Mouse (Mus musculus) brown adipose tissue, adult 24 weeks (tissue): ENCODE results near the gene Csk. TPM values are rescaled to one million over a fixed set of nuclear protein-coding genes. Genes with fewer than 3 reads are reported as not detected.

Source experiments
- H3K27ac ChIP-seq: fragments of 200-500 bp; replicated peaks from 2 replicates; pipeline ENCODE4 v1.5.1; 2012; ENCODE audit warnings: low read depth, mild to moderate bottlenecking, low read length
- H3K4me1 ChIP-seq: fragments of 200-500 bp; 2 replicates; pipeline ENCODE4 v1.6.1; 2012; ENCODE audit warnings: low read length, mixed read lengths; ENCODE audit not compliant: control insufficient read depth, insufficient read depth, insufficient read length
- H3K4me3 ChIP-seq: fragments of 200-500 bp; 2 replicates; pipeline ENCODE4 v1.5.1; 2012; ENCODE audit warnings: low read depth, mild to moderate bottlenecking, low read length, moderate library complexity; ENCODE audit not compliant: insufficient read depth
- polyA plus RNA-seq: library from polyadenylated mRNA; stranded (reverse); fragments of >200 nt; gene quantifications from 2 replicates; pipeline ENCODE4 v1.2.4, GENCODE M21; 2012; ENCODE audit not compliant: missing spikeins, insufficient read depth, insufficient read length

Gene Csk
- polyA plus RNA-seq, 1 experiment: 16.3 TPM

DNA sequence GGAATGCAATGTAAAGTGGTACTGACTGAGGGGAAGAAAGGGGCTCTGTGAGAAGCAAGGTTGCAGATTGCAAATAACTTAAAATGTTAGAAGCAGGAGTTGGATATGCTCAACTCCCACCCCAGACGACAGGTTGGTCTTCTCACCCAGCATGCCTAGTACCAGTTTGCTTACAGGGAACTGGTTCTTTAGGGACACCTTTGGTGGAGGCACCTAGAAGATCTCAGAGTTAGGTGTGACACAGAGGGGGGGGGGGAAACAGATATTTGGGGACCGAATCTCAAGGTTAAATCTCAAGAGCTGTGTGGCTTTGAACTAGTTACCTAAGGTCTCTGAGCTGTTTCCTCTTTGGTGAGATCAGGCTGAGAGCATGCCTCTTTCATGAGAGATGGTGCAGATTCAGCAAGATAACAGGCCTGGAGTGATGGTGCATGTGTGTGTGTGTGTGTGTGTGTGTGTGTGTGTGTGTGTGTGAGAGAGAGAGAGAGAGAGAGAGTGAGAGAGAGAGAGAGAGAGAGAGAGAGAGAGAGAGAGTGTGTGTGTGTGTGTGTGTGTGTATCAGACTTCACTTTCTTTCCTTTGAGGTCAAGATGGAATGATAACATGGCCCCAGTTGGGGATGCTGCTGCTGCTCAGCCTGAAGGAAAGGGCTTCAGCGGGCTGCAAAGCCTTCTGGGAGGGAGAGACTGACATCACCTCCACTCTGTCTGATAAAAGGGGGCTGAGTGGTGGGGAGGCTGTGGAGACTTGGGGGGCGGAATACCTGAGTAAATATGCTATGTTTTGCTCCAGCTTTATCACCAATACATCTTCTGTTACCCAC, 5.9 kb downstream of the Csk start:
- Histone ChIP-seq H3K4me1 (peaks cover 8% of the 10 kb centered on the region), H3K4me3 (0 out of 2 replicates have a peak overlapping the region, but pooled peaks have one; percentile 0), H3K27ac (peak overlapping the region; percentile 35; the same call in 1 of the 2 replicates)

- H3K27ac ChIP-seq: peak overlapping the region; percentile 35
- 0 out of 2 replicates have a peak overlapping the region, but pooled peaks have one; percentile 0 for H3K4me3 ChIP-seq
- H3K4me1 ChIP-seq: peaks cover 12% of the 10 kb centered on the region
These were observed 6.8 kb downstream of the Csk start for GRCm38 (mm10) chr9:57646551-57647103.

- peaks cover 24% of the 10 kb centered on the region for H3K4me1 ChIP-seq
- peak overlapping the region; percentile 93 for H3K27ac ChIP-seq
- peak overlapping the region; percentile 79 for H3K4me3 ChIP-seq
These were observed 8.2 kb downstream of the Csk start for GRCm38 (mm10) chr9:57644944-57645893.

GRCm38 (mm10) chr9:57644442-57644943, 8.9 kb downstream of the Csk start:
- Histone ChIP-seq H3K4me3 (peak overlapping the region; percentile 79), H3K27ac (peak overlapping the region; percentile 59), H3K4me1 (peaks cover 30% of the 10 kb centered on the region)

DNA sequence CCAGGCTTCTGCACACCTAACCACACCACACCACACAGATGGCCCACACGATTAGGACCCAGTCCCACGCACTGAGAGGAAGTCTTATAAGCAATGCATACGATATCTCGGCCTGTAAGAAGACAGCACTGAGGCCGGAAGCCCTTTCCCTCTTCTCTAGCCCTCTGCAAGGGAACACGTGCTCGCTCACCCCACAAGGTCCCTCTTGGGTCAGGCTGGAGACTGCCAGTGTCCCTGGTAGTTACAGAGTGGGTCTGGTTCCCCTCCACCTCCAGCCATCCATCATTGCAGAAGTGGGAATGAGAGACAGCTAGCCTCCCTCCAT, 9.6 kb downstream of the Csk start:
- Histone ChIP-seq H3K4me1 (peaks cover 36% of the 10 kb centered on the region), H3K4me3 (peak overlapping the region; percentile 79), H3K27ac (peak overlapping the region; percentile 17)

DNA sequence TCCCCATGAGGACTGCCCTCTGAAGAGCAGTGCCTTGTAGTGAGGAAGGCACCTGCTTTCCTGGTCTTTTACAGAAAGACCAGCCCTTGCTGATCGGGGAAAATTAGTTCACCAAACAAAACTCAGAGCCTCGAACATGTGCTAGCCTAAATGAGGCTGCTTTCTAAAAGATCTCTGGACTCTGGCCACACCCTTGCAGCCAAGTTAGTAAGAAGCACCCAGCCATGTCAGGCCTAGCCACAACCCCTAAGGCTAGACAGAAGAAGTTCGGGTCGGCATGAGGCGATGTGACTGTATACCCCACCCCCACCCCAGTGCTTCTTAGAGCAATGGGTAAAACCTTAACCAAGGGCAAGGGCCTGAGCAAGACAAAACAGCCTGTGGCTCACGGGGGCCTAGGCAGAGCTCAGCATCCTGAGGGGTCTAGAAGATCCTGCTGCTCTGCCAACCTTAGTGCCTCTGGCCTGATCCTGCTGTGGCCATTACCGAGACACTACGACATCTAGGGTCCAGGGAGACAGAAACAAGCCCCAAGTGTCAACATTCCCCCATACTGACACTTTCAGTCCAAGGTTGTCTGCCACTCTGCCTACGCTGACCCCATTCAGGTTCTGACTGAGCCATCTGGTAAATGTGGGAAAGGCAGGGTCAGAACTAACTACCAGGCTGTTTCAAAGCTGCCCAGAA, 10.1 kb downstream of the Csk start:
- H3K4me1 ChIP-seq: peaks cover 41% of the 10 kb centered on the region
- H3K4me3 ChIP-seq: peak overlapping the region; percentile 79
- H3K27ac ChIP-seq: peak overlapping the region; percentile 16

- Histone ChIP-seq H3K4me3 (no peak overlapping the region), H3K4me1 (peaks cover 54% of the 10 kb centered on the region), H3K27ac (peak overlapping the region; percentile 38; the same call in 1 of the 2 replicates)
These were observed 11.5 kb downstream of the Csk start for GRCm38 (mm10) chr9:57641775-57642550.

- peak overlapping the region; percentile 38 for H3K27ac ChIP-seq
- H3K4me3 ChIP-seq: no peak overlapping the region
- peaks cover 54% of the 10 kb centered on the region for H3K4me1 ChIP-seq
These were observed 12.4 kb downstream of the Csk start for GRCm38 (mm10) chr9:57641022-57641421.

- H3K4me1 ChIP-seq: peaks cover 54% of the 10 kb centered on the region
- peak overlapping the region; percentile 13; the same call in 1 of the 2 replicates for H3K4me3 ChIP-seq
- peak overlapping the region; percentile 38 for H3K27ac ChIP-seq
These were observed 13.0 kb downstream of the Csk start for GRCm38 (mm10) chr9:57640384-57640783.

- H3K27ac ChIP-seq: peak overlapping the region; percentile 38
- peak overlapping the region; percentile 13; the same call in 1 of the 2 replicates for H3K4me3 ChIP-seq
- peaks cover 54% of the 10 kb centered on the region for H3K4me1 ChIP-seq
These were observed 13.6 kb downstream of the Csk start for GRCm38 (mm10) chr9:57639661-57640328.

- Histone ChIP-seq H3K27ac (peak overlapping the region; percentile 72), H3K4me3 (no peak overlapping the region), H3K4me1 (peaks cover 54% of the 10 kb centered on the region)
These were observed 14.6 kb downstream of the Csk start for GRCm38 (mm10) chr9:57638651-57639459.

GRCm38 (mm10) chr9:57637741-57638322, 15.6 kb downstream of the Csk start:
- Histone ChIP-seq H3K27ac (peak overlapping the region; percentile 72), H3K4me1 (peaks cover 46% of the 10 kb centered on the region), H3K4me3 (no peak overlapping the region)
